Mouse (Mus musculus): ENCODE results near the gene Cdadc1. TPM values are rescaled to one million over a fixed set of nuclear protein-coding genes. Genes with fewer than 3 reads are reported as not detected.

Cdadc1 gene
- total RNA-seq, 2 experiments from 2014 or later: 39.3 to 49.8 TPM

Other genes starting within 250 kb of the Cdadc1 start
- gene Phf11d, start 232.5 kb downstream of the Cdadc1 start, total RNA-seq (2021): under 1 TPM; 0.47 to 0.51 TPM
- under 1 TPM; 0.39 to 0.59 TPM for gene Phf11c, start 202.6 kb downstream of the Cdadc1 start, total RNA-seq (2021)
- 1 to 10 TPM; 3.8 to 4.0 TPM for gene Setdb2, start 157.1 kb downstream of the Cdadc1 start, total RNA-seq (2021)
- 10 to 100 TPM; 19.3 to 22.0 TPM for gene Cab39l, start 157.0 kb downstream of the Cdadc1 start, total RNA-seq (2021)
- gene Shisa2, start 27.3 kb upstream of the Cdadc1 start, total RNA-seq (2021): 1 to 10 TPM; 2.6 to 2.9 TPM

Data from left cerebral cortex, postnatal 10 days (tissue).